Mouse (Mus musculus) cortical plate, adult 2 months (tissue): ENCODE data around the gene Galm.

Experiments
- CTCF ChIP-seq: fragments of 200-500 bp; IDR thresholded peaks from 2 replicates; pipeline ENCODE4 v1.5.1; 2011; ENCODE audit warnings: mild to moderate bottlenecking, control low read depth, low read length; ENCODE audit not compliant: insufficient read depth; ENCODE audit errors: extremely low read depth
- POLR2A ChIP-seq: fragments of 200-500 bp; IDR thresholded peaks from 2 replicates; pipeline ENCODE4 v1.6.1; 2011; ENCODE audit warnings: mild to moderate bottlenecking, low read length, control low read depth; ENCODE audit not compliant: insufficient read depth; ENCODE audit errors: extremely low read depth

DNA sequence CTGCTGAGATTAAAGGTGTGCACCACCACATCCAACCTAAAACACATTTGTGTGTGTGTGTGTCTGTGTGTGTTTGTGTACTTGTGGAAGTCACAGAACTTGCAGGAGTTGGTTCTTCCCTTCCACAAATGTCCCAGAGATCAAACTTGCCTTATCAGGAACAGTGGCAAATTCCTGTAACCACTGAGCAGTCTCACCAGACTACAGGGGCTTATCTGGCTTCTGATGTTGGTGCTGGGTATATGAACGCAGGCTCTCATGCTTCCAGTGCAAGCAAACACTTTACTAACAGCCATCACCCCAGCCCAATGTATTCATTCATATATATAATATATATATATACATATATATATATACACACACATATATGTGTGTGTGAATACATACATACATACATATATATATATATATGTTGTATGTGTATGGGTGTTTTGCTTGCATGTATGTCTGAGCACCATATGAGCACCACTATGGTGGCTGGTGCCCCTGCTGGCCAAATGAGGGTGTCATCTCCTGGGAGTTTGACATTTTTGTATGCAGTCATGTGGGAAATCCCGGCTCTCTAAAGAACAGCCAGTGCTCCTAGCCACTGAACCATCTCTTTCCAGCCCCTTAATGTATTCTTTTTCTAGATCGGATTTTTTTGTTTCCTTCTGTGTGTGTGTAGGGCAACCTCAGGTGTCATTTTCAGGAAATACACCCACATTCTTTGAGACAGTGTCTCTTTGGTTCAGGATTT is 94.8 kb downstream of the Galm start:
- TF ChIP-seq POLR2A (no peak), CTCF (no peak)
